Mouse (Mus musculus) hindbrain, embryonic 10.5 days (tissue): ENCODE results near the gene Myo1d. TPM values are rescaled to one million over a fixed set of nuclear protein-coding genes. Genes with fewer than 3 reads are reported as not detected.

ENCODE experiments used
- DNase-seq: peaks from one replicate; pipeline ENCODE4 v3.0.0-alpha.2; 2017; ENCODE audit warnings: low spot score
- H3K27ac ChIP-seq: fragments of 300-500 bp; sonication (generic); 2 replicates; pipeline ENCODE4 v1.5.1; 2016; ENCODE audit warnings: mild to moderate bottlenecking, moderate library complexity
- H3K27me3 ChIP-seq: fragments of 300-500 bp; sonication (generic); 2 replicates; pipeline ENCODE4 v1.6.1; 2016; ENCODE audit warnings: mild to moderate bottlenecking; ENCODE audit not compliant: poor library complexity, insufficient read depth, severe bottlenecking
- H3K36me3 ChIP-seq: fragments of 300-500 bp; sonication (generic); 2 replicates; pipeline ENCODE4 v1.6.1; 2016; ENCODE audit warnings: mild to moderate bottlenecking, moderate library complexity
- H3K4me1 ChIP-seq: fragments of 300-500 bp; sonication (generic); replicated peaks from 2 replicates; pipeline ENCODE4 v1.6.1; 2016; ENCODE audit warnings: mild to moderate bottlenecking
- H3K4me3 ChIP-seq: fragments of 300-500 bp; sonication (generic); 2 replicates; pipeline ENCODE4 v1.5.1; 2016; ENCODE audit warnings: mild to moderate bottlenecking, moderate library complexity
- H3K9me3 ChIP-seq: fragments of 300-500 bp; sonication (generic); 2 replicates; pipeline ENCODE4 v1.6.1; 2016; ENCODE audit warnings: mild to moderate bottlenecking, moderate library complexity
- WGBS: fragments of 180-500 bp; shearing (Covaris S2); methylation state at CpG from one replicate; pipeline ENCODE4 v1.1.7; 2016; 5-methylcytosine and 5-hydroxymethylcytosine counted together
- polyA plus RNA-seq: library from polyadenylated mRNA; unstranded; fragments of >200 nt; fragmentation: Nextera tagmentation; extraction: Ambion mirVana; gene quantifications from 2 replicates; pipeline ENCODE4 v1.2.1, GENCODE M21; 2016

Myo1d gene
- polyA plus RNA-seq, 1 experiment from 2014 or later, result 2.6 TPM

GRCm38 (mm10) chr11:80775535-80775934 is 4.3 kb downstream of the Myo1d start:
- Histone ChIP-seq H3K36me3 (no peaks in the 10 kb centered on the region), H3K27me3 (peaks cover 31% of the 10 kb centered on the region), H3K27ac (no peak overlapping the region), H3K9me3 (no peaks in the 10 kb centered on the region), H3K4me1 (peaks cover 26% of the 10 kb centered on the region), H3K4me3 (no peak overlapping the region)
- 84% methylated on average over 3 of the region's 3 CpGs for WGBS
- DNase-seq, result no peak

GRCm38 (mm10) chr11:80772595-80773210 is 7.1 kb downstream of the Myo1d start:
- Histone ChIP-seq H3K27ac (no peak overlapping the region), H3K9me3 (no peaks in the 10 kb centered on the region), H3K36me3 (no peaks in the 10 kb centered on the region), H3K27me3 (peaks cover 12% of the 10 kb centered on the region; the same call in 1 of the 2 replicates), H3K4me1 (peaks cover 18% of the 10 kb centered on the region; the same call in 1 of the 2 replicates), H3K4me3 (no peak overlapping the region)
- 78% methylated on average over 6 of the region's 6 CpGs for WGBS
- DNase-seq, result no peak

- Histone ChIP-seq H3K9me3 (no peaks in the 10 kb centered on the region), H3K4me1 (peaks cover 18% of the 10 kb centered on the region; the same call in 1 of the 2 replicates), H3K27me3 (peaks cover 8% of the 10 kb centered on the region; the same call in 1 of the 2 replicates), H3K4me3 (no peak overlapping the region), H3K36me3 (no peaks in the 10 kb centered on the region), H3K27ac (no peak overlapping the region)
- WGBS, result 85% methylated on average over 5 of the region's 5 CpGs
- no peak for DNase-seq
Measured at GRCm38 (mm10) chr11:80771596-80772250, 8.1 kb downstream of the Myo1d start.

GRCm38 (mm10) chr11:80771186-80771585 is 8.6 kb downstream of the Myo1d start:
- DNase-seq, result no peak
- peaks cover 8% of the 10 kb centered on the region; the same call in 1 of the 2 replicates for H3K27me3 ChIP-seq
- H3K36me3 ChIP-seq, result no peaks in the 10 kb centered on the region
- H3K4me1 ChIP-seq, result peaks cover 18% of the 10 kb centered on the region; the same call in 1 of the 2 replicates
- no peak overlapping the region for H3K4me3 ChIP-seq
- H3K27ac ChIP-seq, result no peak overlapping the region
- 83% methylated on average over 3 of the region's 3 CpGs for WGBS
- H3K9me3 ChIP-seq, result no peaks in the 10 kb centered on the region

GRCm38 (mm10) chr11:80767320-80767617 is 12.6 kb downstream of the Myo1d start:
- no peaks in the 10 kb centered on the region for H3K9me3 ChIP-seq
- 80% methylated on average over 3 of the region's 3 CpGs for WGBS

GRCm38 (mm10) chr11:80766472-80767319 is 13.1 kb downstream of the Myo1d start:
- WGBS, result 86% methylated on average over 6 of the region's 6 CpGs
- H3K27me3 ChIP-seq, result no peaks in the 10 kb centered on the region
- H3K4me1 ChIP-seq, result peaks cover 16% of the 10 kb centered on the region; the same call in 1 of the 2 replicates
- no peak overlapping the region for H3K4me3 ChIP-seq
- no peak overlapping the region for H3K27ac ChIP-seq
- H3K9me3 ChIP-seq, result no peaks in the 10 kb centered on the region
- DNase-seq, result no peak
- no peaks in the 10 kb centered on the region for H3K36me3 ChIP-seq

More at GRCm38 (mm10) chr11:80767320-80767617, 12.6 kb downstream of the Myo1d start:
- H3K27me3 ChIP-seq, result no peaks in the 10 kb centered on the region
- DNase-seq, result no peak
- no peak overlapping the region for H3K27ac ChIP-seq
- no peak overlapping the region for H3K4me3 ChIP-seq
- no peaks in the 10 kb centered on the region for H3K36me3 ChIP-seq
- peaks cover 18% of the 10 kb centered on the region; the same call in 1 of the 2 replicates for H3K4me1 ChIP-seq

- no peak for DNase-seq
- Histone ChIP-seq H3K4me3 (no peak overlapping the region), H3K27ac (no peak overlapping the region), H3K36me3 (no peaks in the 10 kb centered on the region), H3K27me3 (no peaks in the 10 kb centered on the region), H3K9me3 (no peaks in the 10 kb centered on the region), H3K4me1 (peaks cover 9% of the 10 kb centered on the region; the same call in 1 of the 2 replicates)
- WGBS, result 90% methylated on average over 4 of the region's 4 CpGs
Measured at GRCm38 (mm10) chr11:80766068-80766467, 13.8 kb downstream of the Myo1d start.

GRCm38 (mm10) chr11:80762066-80762465 is 17.8 kb downstream of the Myo1d start:
- Histone ChIP-seq H3K4me1 (no peaks in the 10 kb centered on the region), H3K36me3 (no peaks in the 10 kb centered on the region), H3K4me3 (no peak overlapping the region), H3K9me3 (no peaks in the 10 kb centered on the region), H3K27ac (no peak overlapping the region), H3K27me3 (no peaks in the 10 kb centered on the region)
- no peak for DNase-seq
- 82% methylated on average over 4 of the region's 4 CpGs for WGBS

GRCm38 (mm10) chr11:80761285-80761974 is 18.4 kb downstream of the Myo1d start:
- H3K4me1 ChIP-seq, result no peaks in the 10 kb centered on the region
- H3K9me3 ChIP-seq, result no peaks in the 10 kb centered on the region
- H3K27ac ChIP-seq, result no peak overlapping the region
- 91% methylated on average over 3 of the region's 3 CpGs for WGBS
- H3K4me3 ChIP-seq, result no peak overlapping the region
- no peaks in the 10 kb centered on the region for H3K27me3 ChIP-seq
- H3K36me3 ChIP-seq, result no peaks in the 10 kb centered on the region
- DNase-seq, result no peak

GRCm38 (mm10) chr11:80759023-80759422 is 20.8 kb downstream of the Myo1d start:
- H3K27ac ChIP-seq, result no peak overlapping the region

GRCm38 (mm10) chr11:80754201-80754600 is 25.6 kb downstream of the Myo1d start:
- 84% methylated on average over 2 of the region's 2 CpGs for WGBS
- H3K36me3 ChIP-seq, result no peaks in the 10 kb centered on the region
- no peaks in the 10 kb centered on the region for H3K4me1 ChIP-seq
- DNase-seq, result no peak
- H3K27ac ChIP-seq, result no peak overlapping the region
- H3K27me3 ChIP-seq, result no peaks in the 10 kb centered on the region
- no peak overlapping the region for H3K4me3 ChIP-seq
- no peaks in the 10 kb centered on the region for H3K9me3 ChIP-seq

More at GRCm38 (mm10) chr11:80759023-80759422, 20.8 kb downstream of the Myo1d start:
- 88% methylated on average over 3 of the region's 3 CpGs for WGBS
- H3K4me1 ChIP-seq, result no peaks in the 10 kb centered on the region
- H3K4me3 ChIP-seq, result no peak overlapping the region
- H3K9me3 ChIP-seq, result no peaks in the 10 kb centered on the region
- DNase-seq, result no peak
- no peaks in the 10 kb centered on the region for H3K27me3 ChIP-seq
- H3K36me3 ChIP-seq, result no peaks in the 10 kb centered on the region

- no peaks in the 10 kb centered on the region for H3K9me3 ChIP-seq
- peaks cover 4% of the 10 kb centered on the region; the same call in 1 of the 2 replicates for H3K4me1 ChIP-seq
- H3K27ac ChIP-seq, result no peak overlapping the region
- 85% methylated on average over 1 of the region's 1 CpGs for WGBS
- H3K36me3 ChIP-seq, result no peaks in the 10 kb centered on the region
- H3K27me3 ChIP-seq, result no peaks in the 10 kb centered on the region
- H3K4me3 ChIP-seq, result no peak overlapping the region
- DNase-seq, result no peak
Measured at GRCm38 (mm10) chr11:80751168-80751567, 28.7 kb downstream of the Myo1d start.
